Mouse (Mus musculus): ENCODE results near the gene Scgb2b21.
"Not testable (repeated sequence)": the region's sequence is repeated elsewhere in the genome, so short reads cannot be mapped to it uniquely, and the experiment has no call there.

Gene Scgb2b21

DNA sequence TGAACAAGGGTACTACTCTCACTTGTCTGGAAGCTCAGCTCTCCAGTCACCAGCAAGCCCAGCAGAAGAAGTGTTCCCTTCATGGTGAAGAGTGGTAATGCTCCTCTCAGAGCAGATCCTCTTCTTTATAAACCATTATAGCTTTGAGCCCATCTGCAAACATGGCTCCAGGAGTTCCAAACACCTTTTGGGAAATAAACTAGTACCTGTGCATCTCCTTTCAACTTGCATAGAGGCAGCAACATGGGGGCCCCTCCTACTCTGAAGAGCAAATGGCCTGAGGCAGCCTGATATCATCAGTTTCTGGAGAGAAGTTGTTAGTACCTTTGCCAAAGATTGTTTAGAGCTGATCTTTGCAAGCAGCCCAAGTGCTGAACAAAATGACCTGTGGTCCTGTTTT, at the start of gene Scgb2b21:
Scgb2b21 (minus strand) TSS at position 101 of the 400 bp plus-strand sequence.
- no peak for DNase-seq (ENCODE audit: low spot score in 2 of 2)

DNA sequence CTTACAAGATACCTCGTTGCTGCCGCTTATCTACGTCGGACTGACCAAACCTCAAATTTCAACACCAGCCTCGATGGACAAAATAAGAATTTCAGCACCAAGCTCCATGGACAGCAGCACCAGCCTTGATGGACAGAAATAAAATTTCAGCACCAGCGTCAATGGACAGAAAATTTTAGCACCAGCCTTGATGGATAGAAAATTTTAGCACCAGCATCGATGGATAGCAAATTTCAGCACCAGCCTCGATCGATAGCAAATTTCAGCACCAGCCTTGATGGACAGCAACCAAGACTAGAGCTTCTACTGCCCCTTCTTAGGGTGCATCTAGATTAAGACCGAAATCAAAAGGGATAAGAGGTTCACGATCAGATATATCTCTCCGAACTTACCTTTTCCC, 23.2 kb upstream of the Scgb2b21 start:
- not testable (repeated sequence) for DNase-seq (ENCODE audit: low spot score in 2 of 2)
